Mouse (Mus musculus) megakaryocyte-erythroid progenitor cell, adult 5-6 weeks (primary cell): Measurements from ENCODE around the gene Arl4c. TPM values are rescaled to one million over a fixed set of nuclear protein-coding genes. Genes with fewer than 3 reads are reported as not detected.

Experiments used
- ATAC-seq: replicated peaks from 2 replicates; pipeline ENCODE4 v1.8.0; 2016; ENCODE audit warnings: mild to moderate bottlenecking, inconsistent platforms; ENCODE audit not compliant: severe bottlenecking, poor library complexity, low FRiP score, low TSS enrichment
- total RNA-seq, 2 experiments: library from RNA; stranded (forward) in 1 of 2; stranded (reverse) in 1 of 2; fragments of 200-1000, 215-1000 nt in 1 of 2; fragments of >200 nt in 1 of 2; fragmentation: Nextera tagmentation in 1 of 2; gene quantifications; 2 replicates each; pipeline ENCODE4 v1.2.3; 2014 to 2017

The Arl4c gene
- total RNA-seq, 2 experiments from 2014 or later: 1.6 to 5.9 TPM

DNA sequence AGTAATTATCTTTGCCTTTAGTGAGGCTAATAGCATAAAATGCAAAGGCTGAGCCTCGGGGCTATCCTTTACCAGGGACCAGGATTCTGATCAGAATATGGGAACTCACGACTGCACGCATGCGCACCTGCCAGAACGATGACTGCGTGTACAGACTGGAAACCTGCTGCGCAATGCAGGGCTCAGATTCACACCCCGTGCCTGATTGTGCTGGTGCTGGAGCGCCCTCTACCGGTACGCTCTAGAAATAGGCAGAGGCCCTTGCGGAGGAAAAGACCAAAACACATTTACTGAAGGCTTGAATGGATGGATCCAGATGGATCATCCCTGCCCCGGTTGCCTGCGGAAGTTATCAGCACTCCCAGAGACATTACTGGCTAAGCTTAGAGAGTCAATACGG, 3.8 kb upstream of the Arl4c start:
- peak; percentile 75 for ATAC-seq

DNA sequence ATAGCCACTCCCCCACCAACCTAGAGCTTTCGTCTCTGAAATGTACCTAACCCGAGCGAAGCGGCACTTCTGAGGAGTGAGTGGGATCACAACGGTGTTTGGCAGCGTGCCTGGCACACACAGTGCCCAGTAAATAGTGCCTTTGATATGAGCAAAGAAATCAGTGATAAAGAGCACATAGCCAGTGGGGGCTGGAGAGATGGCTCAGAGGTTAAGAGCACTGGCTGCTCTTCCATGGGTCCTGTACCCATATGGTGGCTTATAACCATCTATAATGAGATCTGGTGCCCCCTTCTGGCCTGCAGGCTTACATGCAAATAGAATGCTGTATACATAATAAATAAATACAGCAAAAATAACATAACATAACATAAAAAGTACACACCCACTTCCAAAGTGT, 3.0 kb upstream of the Arl4c start:
- ATAC-seq: 0 out of 2 replicates have a peak, but pooled peaks have one; percentile 9

DNA sequence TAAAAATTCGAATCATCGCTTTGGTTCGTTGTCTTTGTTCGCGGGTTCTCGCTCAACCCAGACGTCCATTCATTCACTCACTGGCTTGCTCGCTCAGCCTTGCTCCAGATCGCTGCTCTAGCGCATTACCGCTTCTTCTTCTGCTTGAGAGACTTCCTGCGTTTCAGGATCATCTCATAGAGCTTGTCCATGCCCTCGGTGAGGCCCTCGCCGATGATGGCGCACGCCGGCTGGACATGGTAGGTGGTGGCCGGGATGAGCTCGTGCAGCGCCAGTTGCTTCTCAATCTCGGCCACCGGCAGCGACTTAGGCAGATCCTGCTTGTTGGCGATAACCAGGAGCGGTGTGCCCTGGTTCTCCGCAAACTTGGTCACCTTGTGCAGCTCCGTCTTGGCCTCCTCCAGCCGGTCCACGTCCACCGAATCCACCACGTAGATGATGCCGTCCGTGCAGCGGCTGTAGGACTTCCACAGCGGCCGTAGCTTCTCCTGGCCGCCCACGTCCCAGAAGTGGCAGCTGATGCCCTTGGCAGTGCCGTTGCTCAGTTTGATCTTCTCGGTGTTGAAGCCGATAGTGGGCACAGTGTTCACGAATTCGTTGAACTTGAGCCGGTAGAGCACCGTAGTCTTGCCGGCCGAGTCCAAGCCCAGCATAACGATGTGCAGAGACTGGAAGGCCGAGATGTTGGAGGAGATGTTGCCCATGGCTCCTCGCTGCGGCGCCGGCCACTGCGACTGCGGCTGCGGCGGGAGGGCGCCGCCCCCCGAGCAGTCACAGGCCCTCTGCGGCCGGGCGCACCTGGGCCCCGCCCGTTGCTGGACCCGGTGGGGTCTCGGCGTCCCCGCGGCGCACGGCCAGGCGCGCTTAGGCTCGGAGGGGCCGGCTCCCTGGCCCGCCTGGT, 810 bp downstream of the Arl4c start:
- 0 out of 2 replicates have a peak, but pooled peaks have one; percentile 16 for ATAC-seq

DNA sequence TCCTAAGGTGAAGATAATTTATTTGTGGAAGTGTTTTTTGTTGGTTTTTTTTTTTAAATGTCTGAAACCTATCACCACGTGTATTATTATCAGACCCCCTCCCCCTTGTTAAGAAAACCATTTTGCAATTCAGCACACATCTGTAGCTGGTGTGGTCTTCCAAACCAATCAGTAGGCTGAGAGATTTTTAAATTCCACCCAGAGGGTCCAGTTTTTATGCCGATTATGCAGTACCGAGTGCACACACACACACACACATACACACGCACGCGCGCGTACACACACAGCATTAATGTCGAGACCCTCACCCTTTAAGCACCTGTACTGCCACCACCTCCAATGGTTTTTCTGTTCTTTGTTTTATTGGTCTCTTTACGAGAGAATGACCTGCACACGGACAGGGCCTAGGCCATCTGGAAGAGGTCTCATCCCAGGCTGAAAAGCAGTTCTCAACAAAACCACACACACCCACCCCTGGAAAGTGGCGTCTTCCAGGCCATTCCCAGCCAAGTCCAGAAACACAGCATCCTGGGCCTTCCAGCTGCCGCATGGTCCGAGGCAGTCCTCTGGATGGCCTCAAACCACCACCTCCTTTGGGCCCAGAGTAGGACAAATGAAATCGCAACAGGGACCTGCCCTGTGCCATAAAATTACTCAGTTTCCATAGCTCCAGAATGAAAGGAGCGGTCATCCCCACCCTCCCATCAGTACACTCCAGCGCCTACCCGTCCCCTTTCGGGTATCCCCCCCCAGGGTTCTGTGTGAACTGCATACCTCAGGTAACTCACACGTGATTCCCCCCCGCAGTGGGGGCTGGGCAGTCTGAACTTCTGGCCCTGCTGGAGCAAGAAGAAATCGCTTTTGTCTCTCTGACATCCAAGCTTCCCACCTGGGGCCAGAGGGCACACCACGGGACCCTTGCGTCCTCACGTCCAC, 1.9 kb downstream of the Arl4c start:
- ATAC-seq: no peak

DNA sequence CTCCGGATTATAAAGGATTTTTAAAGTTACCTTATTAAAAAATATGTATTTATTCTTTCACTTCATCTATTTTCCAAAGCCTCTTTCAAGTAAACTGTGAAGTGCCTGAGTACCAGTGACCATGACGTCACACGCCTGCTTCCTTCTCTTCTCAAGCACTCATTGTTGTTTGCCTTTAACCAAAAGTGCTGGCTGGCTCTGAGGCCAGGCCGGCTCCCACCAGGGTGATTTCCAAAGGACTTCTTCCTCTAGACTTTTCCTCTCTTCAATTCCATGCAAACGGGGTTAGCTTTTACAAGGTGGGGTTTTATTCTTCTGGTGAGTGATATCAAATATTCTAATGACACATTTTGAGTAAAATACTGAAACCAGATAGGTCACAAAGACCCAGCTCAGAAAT, 2.6 kb downstream of the Arl4c start:
- ATAC-seq: no peak

DNA sequence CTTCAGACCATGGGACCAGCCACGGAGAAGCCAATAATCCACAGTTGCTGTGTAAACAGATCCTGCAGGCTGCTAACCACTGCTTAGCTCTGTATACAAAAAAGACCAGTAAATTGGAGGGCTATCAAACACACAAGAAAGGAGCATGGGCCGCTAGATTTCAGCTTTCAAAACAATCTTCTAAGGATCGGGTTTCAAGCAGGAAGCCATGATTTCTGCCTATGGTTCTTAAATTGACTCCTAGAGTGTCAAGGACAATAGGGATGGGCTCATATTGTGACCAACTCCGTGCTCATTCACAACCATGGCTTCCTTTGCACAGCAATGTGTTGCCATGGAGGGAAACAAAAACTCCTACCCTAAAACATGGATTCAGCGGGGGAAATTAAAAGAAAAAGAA, 3.1 kb downstream of the Arl4c start:
- no peak for ATAC-seq

DNA sequence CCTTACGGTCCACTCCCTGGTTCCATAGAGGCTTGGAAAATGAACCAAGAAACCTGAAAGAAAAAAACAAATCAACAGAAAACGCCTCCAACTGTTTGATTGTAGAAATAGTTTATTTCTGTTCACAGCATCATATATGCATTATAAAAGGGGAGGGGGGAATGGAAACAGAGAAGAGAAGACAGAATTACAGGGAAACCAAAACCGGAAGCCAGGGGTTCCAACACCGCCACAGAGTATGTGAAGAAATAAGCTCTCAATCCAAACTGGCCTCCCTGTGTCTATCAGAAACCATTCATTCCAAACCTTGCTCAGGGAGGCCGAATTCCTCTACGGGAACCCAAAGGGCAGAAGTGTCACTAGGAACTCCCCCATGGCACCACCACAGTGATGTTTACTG, 3.9 kb downstream of the Arl4c start:
- no peak for ATAC-seq

DNA sequence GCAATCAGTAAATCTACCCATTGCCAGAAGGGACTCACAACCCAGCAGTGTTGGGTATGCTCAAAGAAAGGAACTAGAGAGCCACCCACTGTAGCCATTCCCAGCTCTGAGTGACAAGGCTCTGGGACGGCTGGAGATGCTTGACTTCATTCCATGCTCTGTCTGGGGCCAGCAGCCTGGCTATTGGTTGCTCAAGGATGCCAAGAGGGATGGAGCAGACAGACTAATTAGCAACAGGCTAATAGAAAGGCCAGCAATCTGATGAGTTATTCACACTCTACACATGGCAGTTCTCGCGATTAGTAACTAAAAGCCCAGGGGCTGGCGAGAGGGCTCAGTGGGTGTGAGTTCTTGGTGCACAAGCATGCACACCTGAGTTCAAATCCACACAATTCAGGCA, 5.6 kb downstream of the Arl4c start:
- no peak for ATAC-seq

DNA sequence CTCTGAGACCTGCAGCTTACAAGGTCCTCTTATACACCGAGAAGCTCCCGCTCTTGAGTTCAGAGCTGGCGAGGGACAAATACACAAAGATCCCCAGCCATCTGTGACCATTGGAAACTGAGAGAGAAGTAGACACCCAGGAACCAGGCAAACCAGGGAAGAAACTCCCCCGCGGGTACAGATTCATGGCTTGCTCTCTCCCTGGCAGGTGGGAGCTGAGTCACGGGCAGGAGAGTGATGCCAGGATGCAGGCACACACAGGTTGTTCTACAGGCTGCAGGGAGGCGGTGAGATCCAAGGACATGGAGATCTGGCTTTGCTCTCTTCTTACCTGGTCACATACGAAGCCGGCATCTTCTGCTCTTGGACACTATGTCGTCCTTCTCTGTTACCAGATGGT, 7.7 kb downstream of the Arl4c start:
- no peak for ATAC-seq

DNA sequence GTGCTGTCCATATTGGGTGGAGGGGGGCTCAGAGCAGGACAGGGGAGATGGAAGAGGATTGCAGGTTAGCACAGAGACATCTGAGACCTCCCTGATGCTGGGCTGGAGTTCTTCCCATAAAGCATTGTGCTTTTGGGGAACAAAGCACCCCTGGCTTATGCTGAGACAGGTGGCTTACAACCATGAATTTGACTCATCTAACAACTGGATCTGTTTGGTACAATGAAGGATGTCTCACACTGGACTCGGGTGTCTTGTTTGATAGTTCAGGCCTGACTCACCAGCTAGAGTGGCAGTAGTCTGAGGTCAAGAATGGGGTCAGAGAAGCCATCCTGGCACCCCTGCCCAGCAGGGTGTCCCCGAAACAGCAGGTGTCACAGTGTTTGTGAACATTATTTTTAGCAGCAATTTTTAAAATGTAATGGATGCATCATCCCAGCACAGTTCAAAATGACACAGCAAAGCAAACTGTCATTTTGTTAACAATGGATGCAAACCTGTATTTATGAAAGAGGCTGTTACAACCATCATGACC, 9.7 kb downstream of the Arl4c start:
- ATAC-seq: no peak

DNA sequence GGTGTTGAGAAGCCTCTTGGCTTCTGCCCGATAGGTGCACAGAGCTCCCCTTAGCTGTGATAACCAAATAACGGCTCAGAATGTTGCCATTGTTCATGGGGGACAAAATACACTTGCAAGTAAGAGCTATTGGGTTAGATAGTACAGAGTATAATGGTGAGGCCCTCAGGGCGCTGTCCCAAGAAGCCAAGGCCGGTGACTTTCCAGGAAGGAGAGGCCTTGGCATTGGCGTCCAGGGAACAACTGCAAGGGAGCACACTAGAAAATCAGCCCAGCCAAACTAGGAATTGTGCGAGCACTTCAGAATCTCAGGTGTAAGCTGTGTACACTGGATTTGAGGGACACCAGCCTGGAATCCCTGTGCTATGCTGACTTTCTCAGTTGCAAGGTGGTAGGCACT, 11.4 kb downstream of the Arl4c start:
- ATAC-seq: no peak

DNA sequence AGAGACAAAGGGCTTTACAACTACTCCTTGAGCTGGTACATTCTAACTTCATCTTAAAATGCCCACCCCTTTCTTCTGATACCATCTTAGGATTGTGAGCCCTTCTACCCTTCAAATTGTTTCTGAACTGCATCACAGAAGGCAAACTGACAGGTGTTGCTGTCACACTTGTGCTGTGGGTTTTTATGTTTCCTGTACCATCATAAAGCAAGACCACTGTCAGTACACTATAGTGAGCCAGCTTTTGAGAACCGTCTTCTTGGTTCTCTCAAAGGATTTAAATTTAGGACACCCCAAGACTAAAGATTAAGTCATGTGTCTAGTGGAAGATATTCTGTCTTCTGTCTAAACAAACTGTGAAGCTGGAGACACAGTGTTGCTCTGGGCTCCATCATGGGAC, 17.3 kb downstream of the Arl4c start:
- ATAC-seq: no peak

DNA sequence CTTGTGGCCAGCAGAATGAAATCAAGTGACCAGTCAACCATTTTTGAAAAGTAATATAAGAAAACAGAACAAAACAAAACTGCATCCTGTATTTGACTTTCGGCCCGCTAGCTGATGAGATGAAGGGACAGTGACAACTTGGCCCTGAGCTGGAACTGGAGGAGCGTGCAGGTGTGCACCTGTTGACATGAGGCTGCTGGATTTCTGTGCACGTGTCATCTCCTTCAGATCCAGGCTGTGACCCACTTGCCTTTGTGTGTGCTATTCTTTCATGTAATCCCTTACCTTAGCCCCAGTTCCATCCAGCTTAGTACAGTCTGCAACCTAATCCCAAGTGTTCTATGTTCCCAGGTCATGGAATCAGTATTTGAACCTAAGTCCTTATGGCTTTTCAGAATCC, 20.4 kb downstream of the Arl4c start:
- ATAC-seq: no peak

DNA sequence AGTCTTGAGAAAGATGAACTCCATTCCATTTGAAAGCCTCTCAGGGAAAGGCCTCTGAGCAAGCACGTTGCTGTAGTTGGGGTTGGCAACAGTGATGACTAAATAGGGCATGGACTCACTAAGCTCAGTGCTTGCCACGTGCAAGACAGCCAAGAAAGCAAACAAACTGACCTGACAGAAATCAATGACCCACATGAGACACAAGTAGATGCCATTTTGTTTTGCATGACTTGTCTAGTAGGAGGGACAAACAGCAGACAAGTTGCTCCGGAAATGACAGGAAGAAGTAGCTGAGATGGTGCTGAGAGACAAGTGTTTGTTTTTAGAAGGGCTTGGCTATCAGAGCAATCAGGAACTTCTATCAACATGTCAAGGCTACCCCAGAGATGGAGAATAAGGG, 21.2 kb downstream of the Arl4c start:
- ATAC-seq: no peak

DNA sequence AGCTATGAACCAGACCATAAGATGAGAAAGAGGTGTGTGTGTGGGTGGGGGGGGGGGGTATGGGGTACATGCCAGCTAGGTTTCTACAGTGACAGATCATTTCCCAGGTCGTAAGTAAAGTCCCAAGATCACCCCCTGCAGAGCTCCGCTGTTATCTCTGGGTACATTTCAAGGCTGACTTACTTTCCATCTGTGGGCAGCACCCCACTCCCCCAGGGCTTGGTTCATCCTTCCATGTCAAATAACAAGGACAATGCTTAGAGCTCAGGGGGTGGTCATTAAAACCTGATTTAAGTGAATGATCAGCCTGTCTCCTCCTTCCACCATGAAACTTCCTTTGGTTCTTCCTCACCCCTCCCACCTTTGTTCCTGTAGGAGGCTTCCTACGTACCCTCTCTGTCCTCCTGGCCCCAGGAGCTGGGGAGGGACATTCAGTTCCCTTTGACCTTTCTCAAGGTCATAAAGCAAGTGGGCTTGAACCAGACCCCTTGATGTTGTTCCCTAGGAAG, 23.7 kb downstream of the Arl4c start:
- no peak for ATAC-seq

DNA sequence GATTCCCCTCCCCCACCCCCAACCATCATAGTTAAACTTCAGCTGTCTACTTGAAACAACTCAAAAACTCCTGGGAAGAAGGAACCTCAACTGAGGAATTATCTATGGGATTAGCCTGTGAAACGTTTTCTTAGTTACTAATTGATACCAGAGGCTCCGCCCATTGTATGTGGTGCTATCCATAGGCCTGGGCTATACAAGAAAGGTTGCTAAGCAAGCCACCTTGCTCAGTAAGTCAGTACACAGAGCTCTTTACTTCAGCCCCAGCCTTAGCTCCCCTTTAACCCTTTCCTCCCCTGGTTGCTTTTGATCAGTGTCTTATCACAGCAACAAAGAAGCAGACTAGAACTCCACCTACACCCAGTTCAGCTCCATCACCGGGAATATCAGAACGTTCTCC, 31.2 kb downstream of the Arl4c start:
- no peak for ATAC-seq

DNA sequence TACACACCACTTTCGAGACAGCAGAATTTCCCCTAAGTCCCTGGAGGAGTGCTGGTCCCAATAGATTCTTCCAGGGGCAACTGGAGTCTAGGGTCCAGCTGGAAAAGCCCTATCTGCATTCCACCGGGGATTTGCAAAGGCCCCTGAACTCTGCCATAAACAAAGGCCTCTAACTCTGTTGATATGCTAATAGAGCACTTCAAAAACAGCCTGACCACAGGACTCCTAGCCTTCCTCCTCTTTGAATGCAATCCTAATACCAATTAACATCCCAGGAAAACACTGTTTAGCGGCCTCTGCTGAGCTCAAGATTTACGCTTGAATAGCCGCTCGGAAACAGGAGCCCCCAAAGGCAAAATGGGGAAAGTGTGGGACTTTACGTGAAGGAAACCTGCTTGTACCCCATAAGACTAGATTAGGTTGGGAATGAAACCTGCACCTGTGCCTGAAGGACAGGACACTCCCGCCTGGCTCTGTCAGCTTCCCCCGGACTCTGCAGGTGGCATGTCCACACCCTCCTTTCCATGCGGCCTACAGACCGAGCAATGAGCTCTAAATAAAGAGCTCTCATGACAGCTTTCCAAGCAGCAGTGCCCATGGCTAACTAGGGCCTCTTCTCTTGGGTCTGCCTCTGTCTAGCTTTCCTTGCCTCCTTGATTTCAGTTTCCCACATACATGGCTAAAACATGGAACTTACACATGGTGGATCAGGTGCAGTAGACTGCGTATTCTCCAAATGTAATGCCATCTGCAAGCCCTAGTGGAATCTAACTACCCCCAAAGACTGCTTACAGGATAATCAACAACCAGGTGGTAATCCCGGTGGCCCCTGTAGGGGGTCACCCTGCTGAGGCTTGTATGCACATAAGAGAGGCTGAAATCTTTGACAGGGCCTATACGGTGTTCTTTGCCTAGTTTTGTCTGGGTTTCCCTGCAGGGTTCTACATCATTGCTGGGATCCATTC, 32.9 kb downstream of the Arl4c start:
- no peak for ATAC-seq

DNA sequence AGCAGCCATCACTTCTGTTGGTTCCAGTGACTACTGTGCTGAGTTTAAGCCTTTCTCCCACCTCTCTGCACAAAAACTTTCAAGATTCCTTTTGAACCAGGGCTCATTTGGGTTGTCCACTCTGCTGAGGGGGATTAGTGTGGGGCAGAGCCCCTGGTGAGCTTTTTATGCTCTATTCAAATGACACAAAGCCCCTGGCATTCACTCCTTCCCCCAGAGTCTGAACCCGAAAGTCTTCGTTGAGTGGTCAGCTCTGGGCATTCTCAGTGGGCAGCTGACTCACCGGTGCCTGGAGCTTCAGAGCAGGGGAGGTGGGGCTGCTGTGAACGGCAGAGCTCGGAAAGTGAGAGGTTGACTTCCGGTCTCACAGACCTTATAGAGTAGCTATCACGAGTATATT, 33.7 kb downstream of the Arl4c start:
- no peak for ATAC-seq

DNA sequence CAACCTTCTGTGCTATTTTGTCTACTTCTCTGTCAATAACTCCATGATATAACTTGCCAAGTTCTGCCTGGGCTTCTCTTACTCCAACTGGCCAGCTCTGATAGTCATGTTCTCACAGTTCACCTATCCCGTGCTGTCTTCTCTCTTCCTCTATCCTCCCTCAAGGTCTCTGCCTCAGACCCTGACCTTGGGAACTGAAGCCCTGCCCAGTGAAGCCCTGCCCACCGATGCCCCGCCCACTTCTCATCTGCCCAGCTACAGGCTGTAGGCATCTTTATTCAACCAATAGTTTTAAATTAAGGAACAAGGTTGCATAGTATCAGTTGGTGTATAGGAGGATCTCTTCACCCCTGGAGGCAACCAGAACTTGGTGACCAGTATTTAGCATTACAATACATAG, 37.4 kb downstream of the Arl4c start:
- no peak for ATAC-seq
